17 mouse cellular contexts compared by ENCODE assay signal in genomic region chr16:18798151-18798550, GRCm38 (mm10). TPM values are rescaled to one million over a fixed set of nuclear protein-coding genes. Genes with fewer than 3 reads are reported as not detected.
"Had no signal": no experiment of that assay in that cellular context is flagged by ENCODE, and none has a peak within 500 bp of the region (broad histone marks: within the 10 kb centered on the region; RNA-seq: fewer than 3 reads in every experiment).

No protein-coding gene starts in this region.

- H3K36me3 ChIP-seq: neural tube, embryonic 15.5 days had no signal

- H3K27me3 ChIP-seq: midbrain, embryonic 12.5 days; neural tube, embryonic 13.5 days; neural tube, embryonic 15.5 days had no signal

- H3K4me3 ChIP-seq: midbrain, embryonic 10.5 days; midbrain, embryonic 12.5 days; myocyte; neural tube, embryonic 13.5 days; neural tube, embryonic 15.5 days had no signal

- H3K27ac ChIP-seq: midbrain, embryonic 10.5 days; midbrain, embryonic 12.5 days; neural tube, embryonic 13.5 days; neural tube, embryonic 15.5 days had no signal

- H3K4me1 ChIP-seq: midbrain, embryonic 10.5 days; midbrain, embryonic 12.5 days; neural tube, embryonic 13.5 days; neural tube, embryonic 15.5 days had no signal

- DNase-seq: thymus, adult 18-20 months had no signal

- H3K4me2 ChIP-seq: lung, embryonic 14.5 days; midbrain, embryonic 12.5 days; neural tube, embryonic 13.5 days; neural tube, embryonic 15.5 days had no signal

- H3K9ac ChIP-seq: lung, embryonic 14.5 days; midbrain, embryonic 12.5 days; neural tube, embryonic 13.5 days; neural tube, embryonic 15.5 days had no signal

- H3K9me3 ChIP-seq: midbrain, embryonic 10.5 days; midbrain, embryonic 12.5 days; neural tube, embryonic 13.5 days; neural tube, embryonic 15.5 days had no signal

RNA-seq across cellular contexts. Expression of gene Cldn5, which starts 21.5 kb away (rescaled TPM):
- total RNA-seq: megakaryocyte, adult 5-6 weeks; megakaryocyte-erythroid progenitor cell, adult 5-6 weeks had no signal

RNA-seq across cellular contexts. Expression of gene Gm28539, which starts 38.2 kb away (rescaled TPM):
- total RNA-seq: megakaryocyte, adult 5-6 weeks; megakaryocyte-erythroid progenitor cell, adult 5-6 weeks had no signal
- polyA plus RNA-seq: liver, embryonic 16.5 days; lung, embryonic 14.5 days; lung, embryonic 16.5 days; midbrain, embryonic 10.5 days; midbrain, embryonic 12.5 days; midbrain, embryonic 16.5 days; neural tube, embryonic 11.5 days; neural tube, embryonic 13.5 days; small intestine, adult 2 months; stomach, embryonic 14.5 days; stomach, embryonic 16.5 days; thymus, postnatal 0 days had no signal
